Mouse (Mus musculus) hindbrain, embryonic 11.5 days (tissue): Measurements from ENCODE around the gene Polg. TPM values are rescaled to one million over a fixed set of nuclear protein-coding genes. Genes with fewer than 3 reads are reported as not detected.

Experiments
- ATAC-seq: fragments of 200-750 bp; cut with Nextera tagmentation; 2 replicates; pipeline ENCODE4 v1.8.0; 2017; ENCODE audit warnings: mild to moderate bottlenecking, moderate TSS enrichment, moderate library complexity; ENCODE audit not compliant: low FRiP score
- DNase-seq: peaks from one replicate; pipeline ENCODE4 v3.0.0-alpha.2; 2015; ENCODE audit warnings: low spot score
- H3K27ac ChIP-seq: fragments of 300-500 bp; sonication (generic); 2 replicates; pipeline ENCODE4 v1.5.1; 2014; ENCODE audit warnings: mild to moderate bottlenecking, low read depth, low read length
- H3K27me3 ChIP-seq: fragments of 300-500 bp; sonication (generic); 2 replicates; pipeline ENCODE4 v1.6.1; 2014; ENCODE audit warnings: mild to moderate bottlenecking, low read length, moderate library complexity, mixed read lengths; ENCODE audit not compliant: control insufficient read depth, insufficient read depth
- H3K36me3 ChIP-seq: fragments of 300-500 bp; sonication (generic); 2 replicates; pipeline ENCODE4 v1.6.1; 2014; ENCODE audit warnings: mild to moderate bottlenecking, low read length, moderate library complexity, mixed read lengths; ENCODE audit not compliant: control insufficient read depth, insufficient read depth
- H3K4me1 ChIP-seq: fragments of 300-500 bp; sonication (generic); replicated peaks from 2 replicates; pipeline ENCODE4 v1.6.1; 2014; ENCODE audit warnings: low read length, mixed read lengths; ENCODE audit not compliant: control insufficient read depth, insufficient read depth
- H3K4me2 ChIP-seq: fragments of 300-500 bp; sonication (generic); replicated peaks from 2 replicates; pipeline ENCODE4 v1.6.1; 2014; ENCODE audit warnings: mild to moderate bottlenecking, low read depth, low read length
- H3K4me3 ChIP-seq: fragments of 300-500 bp; sonication (generic); 2 replicates; pipeline ENCODE4 v1.5.1; 2014; ENCODE audit warnings: low read depth, low read length
- H3K9ac ChIP-seq: fragments of 300-500 bp; sonication (generic); 2 replicates; pipeline ENCODE4 v1.6.1; 2014; ENCODE audit warnings: low read depth, low read length
- H3K9me3 ChIP-seq: fragments of 300-500 bp; sonication (generic); 2 replicates; pipeline ENCODE4 v1.6.1; 2016; ENCODE audit warnings: low read length; ENCODE audit not compliant: control insufficient read depth
- WGBS: fragments of 180-500 bp; shearing (Covaris S2); extraction: QIAGEN DNeasy Blood & Tissue Kit; methylation state at CpG from one replicate; pipeline ENCODE4 v1.1.7; 2014; 5-methylcytosine and 5-hydroxymethylcytosine counted together
- polyA plus RNA-seq: library from polyadenylated mRNA; unstranded; fragments of >200 nt; fragmentation: Nextera tagmentation; extraction: Ambion mirVana; gene quantifications from 2 replicates; pipeline ENCODE4 v1.2.1, GENCODE M21; 2014

The Polg gene
- polyA plus RNA-seq: 22.5 and 26.3 TPM in 2 replicates

DNA sequence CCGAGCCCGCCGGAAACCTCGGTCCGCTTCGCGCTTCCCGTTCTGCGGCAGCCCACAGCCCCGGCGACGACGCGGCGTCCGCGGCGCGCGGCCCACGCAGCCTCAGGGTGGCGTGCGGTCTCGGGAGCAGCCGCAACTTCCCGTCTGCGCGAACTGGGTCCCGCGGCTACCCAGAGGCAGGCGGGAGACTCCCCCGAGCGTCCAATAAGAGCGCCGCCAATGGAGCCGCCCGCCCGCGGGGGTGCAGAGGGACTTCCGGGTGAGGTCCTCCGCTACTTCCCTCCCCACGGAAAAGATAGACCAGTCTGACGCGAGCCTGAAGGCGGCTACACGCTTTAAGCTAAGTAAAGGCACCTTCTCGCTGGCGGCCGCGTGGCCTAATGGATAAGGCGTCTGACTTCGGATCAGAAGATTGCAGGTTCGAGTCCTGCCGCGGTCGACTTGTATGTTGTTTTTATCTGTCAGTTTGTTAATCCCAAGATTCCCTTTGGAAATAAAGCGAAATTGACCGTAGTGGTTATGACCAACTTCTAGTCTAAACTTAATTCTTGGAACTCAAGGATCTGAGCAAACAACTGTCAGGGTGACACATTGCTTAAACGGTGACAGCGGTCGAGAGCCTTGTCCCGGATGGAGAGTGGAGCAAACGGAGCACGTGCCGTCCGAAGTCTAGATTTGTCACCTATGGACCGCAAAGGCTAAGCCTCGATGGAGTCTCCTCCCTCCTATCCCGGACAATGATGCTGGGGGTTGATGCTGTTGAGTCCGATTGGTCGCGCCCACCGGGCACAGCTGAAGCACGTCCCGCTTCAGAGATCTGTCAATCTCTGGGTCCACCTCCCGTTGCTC lies at the start of gene Polg:
Polg (minus strand) TSS at position 310 of the 849 bp plus-strand sequence.
- whole genome bisulfite sequencing: 0% methylated on average over 71 of the region's 76 CpGs
- Histone ChIP-seq H3K4me1 (peaks cover 11% of the 10 kb centered on the region), H3K9me3 (no peaks in the 10 kb centered on the region), H3K4me3 (peak within 1 kb of the TSS; percentile 90), H3K9ac (peak within 1 kb of the TSS; percentile 84), H3K27ac (peak within 1 kb of the TSS; percentile 74), H3K27me3 (no peaks in the 10 kb centered on the region), H3K4me2 (peak within 1 kb of the TSS; percentile 81), H3K36me3 (no peaks in the 10 kb centered on the region)
- DNase-seq (peak; percentile 99), ATAC-seq (peak; percentile 97)

DNA sequence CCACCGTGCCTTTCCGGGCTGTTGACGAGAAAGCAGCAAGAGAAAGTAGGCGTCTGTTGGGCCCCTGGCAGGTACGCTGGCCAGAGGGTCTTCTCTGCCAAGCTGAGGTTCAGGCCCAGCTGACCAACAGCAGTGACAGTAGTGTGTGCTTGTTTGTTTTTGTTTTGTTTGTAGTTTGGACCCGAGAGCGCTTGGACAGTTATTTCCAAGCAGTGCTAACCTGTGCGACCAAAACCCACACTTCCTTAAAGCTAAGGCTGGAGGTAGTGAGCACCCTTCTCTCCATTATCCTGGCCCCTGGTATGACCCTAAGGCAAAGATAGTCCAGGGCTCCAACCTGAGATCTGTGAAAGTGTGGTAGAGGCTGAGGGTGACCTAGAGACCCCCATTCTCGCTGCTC lies 49.7 kb upstream of the Polg start:
- WGBS: 33% methylated on average over 9 of the region's 9 CpGs
- Histone ChIP-seq H3K9me3 (no peaks in the 10 kb centered on the region), H3K4me2 (peak overlapping the region; percentile 57), H3K4me1 (peaks cover 43% of the 10 kb centered on the region), H3K36me3 (no peaks in the 10 kb centered on the region), H3K27ac (peak overlapping the region; percentile 99), H3K4me3 (peak overlapping the region; percentile 27), H3K9ac (peak overlapping the region; percentile 79), H3K27me3 (peaks cover 22% of the 10 kb centered on the region)
- no peak for DNase-seq
- ATAC-seq: no peak

DNA sequence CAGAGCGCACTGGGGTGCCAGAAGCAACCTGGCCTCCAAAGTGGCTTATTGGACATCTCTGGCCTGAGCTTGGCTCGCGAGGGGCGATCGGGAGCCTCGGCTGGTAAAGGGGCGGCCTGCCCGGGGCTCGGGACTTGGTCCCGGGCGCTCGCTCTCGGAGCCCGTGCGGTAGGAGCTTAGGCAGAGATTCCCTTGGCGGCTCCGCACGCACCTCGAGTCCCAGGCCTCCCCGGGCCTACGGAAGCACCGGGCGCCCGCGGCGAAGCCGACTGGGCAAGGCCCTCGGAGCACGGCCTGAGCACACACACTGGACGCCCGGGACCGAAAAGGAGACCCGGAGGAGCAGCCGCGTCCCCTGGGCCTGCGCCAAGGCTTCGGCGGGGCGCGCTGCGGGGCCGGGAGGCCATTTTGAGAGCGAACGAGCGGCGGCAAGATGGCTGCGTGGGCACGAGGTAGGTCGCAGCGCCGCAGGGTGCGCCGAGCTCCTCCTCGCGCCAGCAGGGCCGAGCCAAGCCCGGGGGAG lies 49.1 kb upstream of the Polg start:
- Histone ChIP-seq H3K27ac (peak overlapping the region; percentile 99), H3K36me3 (no peaks in the 10 kb centered on the region), H3K27me3 (peaks cover 22% of the 10 kb centered on the region), H3K4me1 (peaks cover 38% of the 10 kb centered on the region), H3K4me2 (peak overlapping the region; percentile 57), H3K9me3 (no peaks in the 10 kb centered on the region), H3K9ac (peak overlapping the region; percentile 79), H3K4me3 (peak overlapping the region; percentile 27)
- DNase-seq (peak; percentile 76), ATAC-seq (peak; percentile 8; the same call in 1 of the 2 replicates)
- under 1% methylated on average over 48 of the region's 57 CpGs for WGBS

DNA sequence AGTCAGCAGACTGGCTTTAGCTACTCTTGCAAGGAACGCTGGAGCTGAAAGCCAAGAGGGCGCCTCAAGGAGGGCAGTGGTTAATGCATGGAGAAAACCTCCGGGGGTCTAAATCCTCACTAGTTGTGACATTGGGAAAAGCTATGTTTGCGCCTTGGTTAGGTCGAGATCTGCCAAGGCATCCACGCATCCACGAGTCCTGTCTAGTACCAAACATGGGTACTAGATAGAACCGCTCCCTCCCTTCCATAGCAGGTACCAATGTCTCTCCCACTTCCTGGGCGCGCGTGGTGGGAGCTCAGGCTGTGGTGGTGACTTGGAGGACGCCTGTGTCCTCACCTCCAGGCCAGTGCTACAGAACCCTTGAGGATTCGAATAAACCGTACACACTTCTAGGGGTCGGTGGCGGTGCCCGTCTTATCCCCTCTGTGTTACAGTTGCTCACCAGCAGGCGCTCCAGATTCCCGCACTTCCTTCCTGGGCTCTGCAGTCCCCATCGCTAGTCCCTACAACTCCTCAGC lies 48.3 kb upstream of the Polg start:
- ATAC-seq: peak; percentile 20; the same call in 1 of the 2 replicates
- whole genome bisulfite sequencing: 5% methylated on average over 20 of the region's 20 CpGs

DNA sequence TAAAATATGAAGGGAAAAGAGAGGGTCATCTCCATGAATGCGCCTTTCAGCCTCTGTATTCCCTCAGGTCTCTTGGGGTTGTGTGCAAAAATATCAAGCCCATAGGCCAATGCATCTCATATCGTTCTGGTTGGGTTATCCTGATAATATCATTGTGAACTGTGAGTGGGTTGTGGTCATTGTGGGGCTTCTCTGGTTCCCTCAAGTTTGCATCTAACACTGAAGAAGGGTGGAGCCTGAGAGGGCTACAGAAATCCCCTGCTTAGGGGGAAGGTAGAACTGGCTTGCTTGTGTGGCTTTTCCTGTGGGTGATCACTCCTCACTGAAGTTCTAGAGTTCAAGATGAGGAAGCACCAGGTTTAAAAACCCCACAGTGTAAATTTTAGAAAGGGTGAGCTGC lies 47.3 kb upstream of the Polg start:
- DNase-seq: peak; percentile 50
- no peak for ATAC-seq
- peaks cover 33% of the 10 kb centered on the region for H3K27me3 ChIP-seq
- H3K36me3 ChIP-seq: 0 out of 2 replicates have a peak, but pooled peaks cover 4% of the 10 kb centered on the region
- H3K9ac ChIP-seq: peak overlapping the region; percentile 23; the same call in 1 of the 2 replicates
- no peak overlapping the region for H3K4me3 ChIP-seq
- 12% methylated on average over 2 of the region's 2 CpGs for WGBS
- H3K4me2 ChIP-seq: peak overlapping the region; percentile 19; the same call in 1 of the 2 replicates
- H3K9me3 ChIP-seq: no peaks in the 10 kb centered on the region
- peak overlapping the region; percentile 99 for H3K27ac ChIP-seq
- peaks cover 43% of the 10 kb centered on the region for H3K4me1 ChIP-seq

More for the DNA sequence above, 48.3 kb upstream of the Polg start:
- Histone ChIP-seq H3K4me1 (peaks cover 37% of the 10 kb centered on the region), H3K27ac (peak overlapping the region; percentile 99), H3K4me2 (peak overlapping the region; percentile 57), H3K9me3 (no peaks in the 10 kb centered on the region), H3K4me3 (peak overlapping the region; percentile 13), H3K9ac (peak overlapping the region; percentile 79), H3K36me3 (0 out of 2 replicates have a peak, but pooled peaks cover 2% of the 10 kb centered on the region), H3K27me3 (peaks cover 26% of the 10 kb centered on the region)
- DNase-seq: peak; percentile 72

DNA sequence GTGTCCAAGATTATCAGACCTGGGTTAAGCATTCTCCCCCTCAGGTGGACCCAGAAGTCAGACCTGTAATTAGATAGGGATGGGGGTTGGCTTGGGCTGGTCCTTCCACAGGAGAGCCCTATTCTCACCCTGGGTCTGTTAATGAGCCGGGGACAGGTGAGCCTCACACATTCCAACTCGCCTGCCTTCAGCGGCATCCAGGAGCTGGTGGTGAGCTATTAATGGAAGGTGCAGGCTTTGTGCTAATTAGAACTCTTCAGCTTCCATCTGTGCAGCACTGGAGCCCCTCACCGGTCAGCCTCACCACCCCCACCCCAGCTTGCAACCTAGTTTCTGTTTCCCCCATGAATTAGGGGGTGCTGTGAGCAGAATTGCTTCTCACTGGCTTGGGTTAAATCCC lies 46.3 kb upstream of the Polg start:
- Histone ChIP-seq H3K36me3 (0 out of 2 replicates have a peak, but pooled peaks cover 9% of the 10 kb centered on the region), H3K27me3 (peaks cover 42% of the 10 kb centered on the region), H3K27ac (peak overlapping the region; percentile 93), H3K9ac (no peak overlapping the region; the same call in 1 of the 2 replicates), H3K4me3 (no peak overlapping the region), H3K9me3 (no peaks in the 10 kb centered on the region), H3K4me1 (peaks cover 40% of the 10 kb centered on the region), H3K4me2 (peak overlapping the region; percentile 13; the same call in 1 of the 2 replicates)
- WGBS: 11% methylated on average over 4 of the region's 4 CpGs
- no peak for ATAC-seq
- DNase-seq: peak; percentile 47

DNA sequence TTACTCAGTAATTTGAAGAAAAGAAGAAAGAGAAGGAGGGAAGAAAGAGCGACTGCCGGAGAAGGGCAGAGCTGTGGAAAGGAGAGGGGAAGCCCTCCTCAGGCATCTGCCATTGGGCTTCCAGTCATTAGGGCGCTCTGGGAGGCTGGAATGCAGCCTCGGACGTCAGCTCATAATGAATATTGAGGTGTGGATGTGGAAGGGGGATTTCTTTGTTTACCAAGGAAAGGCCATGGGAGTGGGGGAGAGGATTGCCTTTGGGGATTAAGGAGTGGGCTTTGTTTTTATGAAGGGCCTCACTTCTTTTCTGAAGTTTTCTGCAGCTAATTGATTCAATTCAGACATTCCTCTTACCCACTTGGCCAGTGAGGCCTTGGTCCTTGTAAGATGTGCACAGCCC lies 45.5 kb upstream of the Polg start:
- H3K27ac ChIP-seq: peak overlapping the region; percentile 93
- H3K4me1 ChIP-seq: peaks cover 36% of the 10 kb centered on the region
- H3K4me2 ChIP-seq: peak overlapping the region; percentile 96; the same call in 1 of the 2 replicates
- H3K36me3 ChIP-seq: 0 out of 2 replicates have a peak, but pooled peaks cover 9% of the 10 kb centered on the region
- H3K9me3 ChIP-seq: no peaks in the 10 kb centered on the region
- 3% methylated on average over 5 of the region's 5 CpGs for WGBS
- ATAC-seq (no peak), DNase-seq (peak; percentile 63)
- peak overlapping the region; percentile 15; the same call in 1 of the 2 replicates for H3K4me3 ChIP-seq
- peaks cover 43% of the 10 kb centered on the region for H3K27me3 ChIP-seq
- H3K9ac ChIP-seq: peak overlapping the region; percentile 99

DNA sequence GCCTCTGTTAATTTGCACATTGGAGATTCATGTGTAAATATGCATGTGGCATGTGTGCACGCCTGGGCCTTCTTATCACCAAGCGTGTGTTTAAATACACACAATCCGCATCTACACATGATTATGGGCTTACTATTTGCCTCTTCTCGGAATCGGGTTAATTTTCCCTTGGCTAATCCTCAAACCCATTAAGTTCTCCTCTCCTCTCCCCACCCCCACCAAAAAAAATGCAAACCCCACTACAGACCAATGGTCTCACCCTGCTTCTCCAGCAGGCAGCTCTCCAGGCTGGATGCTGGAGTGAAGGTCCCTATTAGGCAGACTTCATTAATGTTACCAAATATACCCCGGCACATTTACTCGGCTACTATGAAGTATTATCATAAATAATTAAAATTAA lies 45.0 kb upstream of the Polg start:
- DNase-seq (peak; percentile 46), ATAC-seq (no peak)
- H3K4me1 ChIP-seq: peaks cover 36% of the 10 kb centered on the region
- H3K9ac ChIP-seq: peak overlapping the region; percentile 99
- H3K4me2 ChIP-seq: peak overlapping the region; percentile 96
- 17% methylated on average over 7 of the region's 7 CpGs for WGBS
- H3K27ac ChIP-seq: peak overlapping the region; percentile 93
- H3K27me3 ChIP-seq: peaks cover 43% of the 10 kb centered on the region
- H3K4me3 ChIP-seq: peak overlapping the region; percentile 90
- no peaks in the 10 kb centered on the region for H3K9me3 ChIP-seq
- 0 out of 2 replicates have a peak, but pooled peaks cover 9% of the 10 kb centered on the region for H3K36me3 ChIP-seq
